Mouse (Mus musculus): ENCODE measurements at regions not wholly inside any gene's neighbourhood (a gene's known extent, or its start where the extent isn't known, plus 50 kb on each side); places are given as distances from the start of the nearest gene placed in this dataset.

GRCm38 (mm10) chr9:41914611-41915010 is 209.5 kb downstream of the Sorl1 start:
- TF ChIP-seq GATA4 (IDR thresholded peaks at IDR 0.05; ENCODE audit: insufficient replicate concordance, low read length), result no peak

- no peak for TF ChIP-seq GATA4 (IDR thresholded peaks at IDR 0.05; ENCODE audit: insufficient replicate concordance, low read length)
Observed at GRCm38 (mm10) chr9:41913911-41914310, 210.2 kb downstream of the Sorl1 start.

DNA sequence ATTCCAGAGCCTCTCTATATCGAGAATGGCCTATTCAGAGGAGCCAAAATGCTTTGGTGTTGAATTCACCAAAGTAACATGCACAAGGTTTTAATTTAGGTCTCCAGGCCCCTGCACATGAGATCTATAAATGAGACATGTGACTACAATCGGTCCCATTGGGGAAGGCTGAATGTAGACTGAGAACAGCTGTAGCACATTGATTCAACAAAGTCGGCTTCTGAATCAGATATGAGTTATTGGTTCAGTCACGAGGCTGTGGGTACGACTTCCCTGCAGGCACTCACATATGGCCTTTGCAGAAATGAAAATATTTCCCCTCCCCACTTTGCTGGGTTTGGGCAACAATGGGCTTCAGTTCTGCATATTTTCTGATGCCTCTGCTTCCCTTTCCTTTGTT is 211.6 kb downstream of the Sorl1 start:
- no peak for TF ChIP-seq GATA4 (IDR thresholded peaks at IDR 0.05; ENCODE audit: insufficient replicate concordance, low read length)

DNA sequence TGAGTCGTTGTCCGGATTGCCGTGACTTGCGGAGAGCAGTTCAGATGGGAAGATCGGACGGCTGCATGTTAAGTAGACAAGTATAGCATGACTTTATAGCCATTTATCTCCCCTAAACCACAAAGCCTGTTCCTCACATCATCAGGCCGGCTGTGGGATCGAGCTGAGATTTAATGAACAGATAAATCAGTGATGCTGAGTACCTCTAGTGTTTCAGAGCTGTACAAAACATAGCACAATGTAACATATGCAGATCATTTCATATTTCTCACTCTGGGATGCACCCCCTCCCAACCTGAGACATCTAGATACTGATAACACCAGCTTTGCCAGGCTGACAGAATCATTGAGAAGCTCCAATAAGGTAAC is 223.5 kb downstream of the Sorl1 start:
- no peak for TF ChIP-seq GATA4 (IDR thresholded peaks at IDR 0.05; ENCODE audit: insufficient replicate concordance, low read length)

GRCm38 (mm10) chr9:41899766-41900605 is 224.1 kb downstream of the Sorl1 start:
- no peak for TF ChIP-seq GATA4 (IDR thresholded peaks at IDR 0.05; ENCODE audit: insufficient replicate concordance, low read length)

- no peak for TF ChIP-seq GATA4 (IDR thresholded peaks at IDR 0.05; ENCODE audit: insufficient replicate concordance, low read length)
Observed at GRCm38 (mm10) chr9:41895106-41895505, 229.0 kb downstream of the Sorl1 start.

DNA sequence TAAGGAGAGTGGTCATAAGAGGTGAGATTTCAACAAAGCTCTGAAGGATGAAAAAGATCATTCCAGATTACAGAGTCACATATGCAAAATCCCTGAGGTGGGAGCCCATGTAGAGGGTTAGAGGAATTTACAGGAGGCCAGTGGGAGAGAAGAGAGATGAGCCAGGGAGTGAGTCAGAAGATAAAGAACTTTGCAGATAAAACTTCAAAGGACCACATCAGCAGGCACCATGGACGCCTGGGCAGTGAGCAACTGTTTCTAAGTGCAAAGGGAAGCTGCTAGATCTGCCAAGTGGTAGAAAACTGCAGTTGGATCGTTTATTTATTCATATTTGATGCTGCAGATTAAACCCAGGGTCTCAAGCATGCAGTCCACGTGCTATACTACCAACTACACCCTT is 231.3 kb downstream of the Sorl1 start:
- no peak for TF ChIP-seq GATA4 (IDR thresholded peaks at IDR 0.05; ENCODE audit: insufficient replicate concordance, low read length)

DNA sequence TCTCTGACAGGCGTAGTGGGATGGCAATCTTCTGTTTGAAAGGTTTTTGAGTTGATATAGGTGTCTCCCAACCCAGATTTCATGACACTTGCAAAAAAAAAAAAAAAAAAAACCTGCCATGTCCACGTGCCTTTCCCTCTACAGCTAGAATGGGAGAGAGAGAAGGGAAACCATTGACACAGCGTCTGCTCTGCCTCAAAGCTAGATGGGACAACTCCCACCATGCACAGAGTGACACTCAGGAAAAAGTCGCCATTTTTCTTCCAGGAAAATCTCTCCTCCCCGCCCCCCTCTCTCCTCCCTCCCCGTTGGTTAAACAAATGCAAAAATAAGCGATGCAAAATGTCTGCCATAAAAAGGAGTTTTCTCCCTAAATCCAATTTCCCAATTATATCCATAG is 232.9 kb downstream of the Sorl1 start:
- TF ChIP-seq GATA4 (IDR thresholded peaks at IDR 0.05; ENCODE audit: insufficient replicate concordance, low read length), result no peak

DNA sequence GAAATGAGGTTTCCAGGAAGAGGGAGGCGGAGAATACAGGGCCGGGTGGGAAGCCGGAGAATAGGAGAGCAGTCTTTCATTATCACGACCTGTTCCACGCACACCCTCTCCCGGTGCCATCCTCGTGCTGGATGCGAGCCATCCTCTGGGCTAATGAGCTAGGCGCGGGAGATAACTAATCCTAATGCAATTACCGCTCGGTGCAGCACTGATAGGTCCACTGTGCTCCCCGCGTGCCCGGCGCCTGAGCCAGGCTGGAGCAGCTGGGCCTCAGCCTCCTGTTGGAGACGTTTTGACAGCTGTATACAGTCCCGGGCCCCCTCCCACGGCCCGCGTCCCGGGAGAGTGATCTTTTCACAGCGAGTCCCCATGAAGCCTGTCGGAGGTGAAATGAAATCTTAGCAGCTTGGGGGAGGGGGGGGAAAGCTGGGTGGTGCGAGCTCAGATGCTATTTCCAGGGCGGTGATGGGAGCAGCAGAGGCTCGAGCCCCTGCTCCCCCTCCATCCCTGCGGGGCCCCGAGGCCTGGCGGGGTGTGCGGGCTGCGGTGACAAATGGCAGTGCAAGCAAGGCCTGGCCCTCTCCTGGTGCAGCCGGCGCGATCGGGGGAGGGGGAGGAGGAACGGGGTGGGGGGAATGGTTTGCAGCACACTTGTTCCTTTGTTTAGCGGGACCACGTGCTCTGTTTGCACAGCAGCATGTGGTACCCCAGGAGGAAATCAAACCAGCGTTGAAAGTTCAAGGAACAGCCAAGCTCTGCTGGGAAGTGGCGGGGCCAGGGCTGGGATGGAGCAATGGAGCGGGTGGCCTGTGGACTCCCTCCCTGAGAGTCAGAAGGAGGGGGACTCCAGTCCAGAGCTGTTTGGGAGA is 233.6 kb downstream of the Sorl1 start:
- TF ChIP-seq GATA4 (IDR thresholded peaks at IDR 0.05; ENCODE audit: insufficient replicate concordance, low read length), result peak; percentile 52; the same call in 1 of the 2 replicates

DNA sequence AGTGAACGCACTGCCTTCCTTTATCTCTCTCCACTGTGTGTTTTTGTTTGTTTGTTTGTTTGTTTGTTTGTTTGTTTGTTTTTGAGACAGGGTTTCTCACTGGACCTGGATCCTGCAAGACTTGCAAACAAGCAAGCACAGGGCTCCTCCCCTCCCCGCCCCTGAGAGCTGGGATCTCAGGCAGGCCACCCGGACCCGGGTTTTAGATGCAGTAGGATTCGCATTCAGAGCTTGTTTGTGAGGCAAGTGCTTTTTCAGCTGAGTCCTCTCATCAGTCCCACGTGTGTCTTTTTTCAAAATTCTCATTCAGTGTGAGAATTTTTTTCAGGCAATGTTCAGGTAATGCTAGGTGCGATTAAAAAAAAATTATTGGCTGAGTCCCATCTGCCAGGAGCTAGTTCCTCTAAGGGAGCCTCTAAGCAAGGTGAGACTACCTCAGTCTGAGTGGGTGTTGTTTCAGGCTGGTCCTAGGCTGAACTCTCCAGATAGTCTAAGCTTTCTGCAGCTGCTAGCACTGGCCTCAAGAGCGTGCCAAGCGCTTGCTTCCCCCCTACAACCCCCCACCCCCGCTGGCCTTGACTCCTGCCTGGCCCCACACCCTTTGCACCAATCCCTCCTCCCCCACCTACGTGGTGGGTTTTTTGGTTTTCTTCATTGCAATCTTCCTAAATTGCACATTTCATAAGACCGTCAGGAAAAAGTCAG is 234.4 kb downstream of the Sorl1 start:
- TF ChIP-seq GATA4 (IDR thresholded peaks at IDR 0.05; ENCODE audit: insufficient replicate concordance, low read length), result no peak

- TF ChIP-seq GATA4 (IDR thresholded peaks at IDR 0.05; ENCODE audit: insufficient replicate concordance, low read length), result no peak
Observed at GRCm38 (mm10) chr9:41888616-41889150, 235.4 kb downstream of the Sorl1 start.

GRCm38 (mm10) chr9:41880457-41880856 is 243.6 kb downstream of the Sorl1 start:
- TF ChIP-seq GATA4 (IDR thresholded peaks at IDR 0.05; ENCODE audit: insufficient replicate concordance, low read length), result no peak

DNA sequence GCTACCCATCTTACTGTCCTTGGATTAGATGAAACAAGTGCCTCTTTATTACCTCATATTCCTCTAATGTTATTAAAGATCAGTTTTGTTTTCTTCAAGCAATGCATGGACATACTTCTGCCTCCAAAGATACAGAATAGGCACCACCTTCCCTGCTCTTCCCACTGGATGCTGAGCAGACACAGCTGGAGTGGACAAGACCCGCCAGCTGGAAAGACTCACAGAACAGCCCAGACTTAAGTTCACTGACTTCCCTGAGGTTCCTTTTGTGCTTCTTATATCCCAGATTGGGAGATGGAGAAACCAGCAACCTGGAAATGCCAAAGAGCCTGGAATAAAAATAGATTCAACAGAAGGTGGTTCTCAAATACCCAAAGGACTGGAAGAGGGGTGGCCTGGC is 245.0 kb downstream of the Sorl1 start:
- TF ChIP-seq GATA4 (IDR thresholded peaks at IDR 0.05; ENCODE audit: insufficient replicate concordance, low read length), result no peak

DNA sequence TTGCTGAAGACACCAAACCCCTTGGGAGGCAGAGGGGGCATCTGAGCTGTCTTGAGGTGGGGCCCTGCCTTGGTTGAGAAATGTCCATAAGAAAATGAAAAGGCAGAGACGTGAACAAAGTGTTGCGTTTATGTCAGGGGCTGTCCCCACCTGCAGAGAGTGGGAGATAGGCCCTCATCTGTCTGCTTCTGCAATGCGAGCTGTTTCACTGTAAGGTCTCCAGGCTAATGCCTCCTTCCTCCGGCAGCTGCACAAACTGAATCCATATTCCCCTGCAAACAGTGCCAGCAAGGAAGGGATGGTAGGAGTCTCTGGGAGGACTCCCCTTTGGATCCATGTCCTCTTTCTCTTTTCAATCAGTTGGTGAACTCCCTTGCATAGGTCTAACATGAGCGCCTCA is 263.0 kb downstream of the Sorl1 start:
- no peak for TF ChIP-seq GATA4 (IDR thresholded peaks at IDR 0.05; ENCODE audit: insufficient replicate concordance, low read length)

GRCm38 (mm10) chr9:41860681-41861080 is 263.4 kb downstream of the Sorl1 start:
- TF ChIP-seq GATA4 (IDR thresholded peaks at IDR 0.05; ENCODE audit: insufficient replicate concordance, low read length), result no peak

All from liver, adult (tissue).